Mouse (Mus musculus): ENCODE data around the gene Cog8.

- no peak for TF ChIP-seq GATA1 (IDR thresholded peaks at IDR 0.05; ENCODE audit: borderline replicate concordance, low read length)
- TF ChIP-seq FLI1 (IDR thresholded peaks at IDR 0.05; ENCODE audit: low read length), result no peak
Observed at GRCm38 (mm10) chr8:107062613-107063012, 6.1 kb upstream of the Cog8 start.
